Mouse (Mus musculus) CD8-positive naive resting alpha-beta T cell, adult 57 days (primary cell): ENCODE measurements around the gene Gnb3. TPM values are rescaled to one million over a fixed set of nuclear protein-coding genes. Genes with fewer than 3 reads are reported as not detected.

ENCODE experiments used
- total RNA-seq: library from RNA; stranded (reverse); gene quantifications from one replicate; pipeline ENCODE4 v1.2.4, GENCODE M21; 2023

The Gnb3 gene
- not detected for total RNA-seq

DNA sequence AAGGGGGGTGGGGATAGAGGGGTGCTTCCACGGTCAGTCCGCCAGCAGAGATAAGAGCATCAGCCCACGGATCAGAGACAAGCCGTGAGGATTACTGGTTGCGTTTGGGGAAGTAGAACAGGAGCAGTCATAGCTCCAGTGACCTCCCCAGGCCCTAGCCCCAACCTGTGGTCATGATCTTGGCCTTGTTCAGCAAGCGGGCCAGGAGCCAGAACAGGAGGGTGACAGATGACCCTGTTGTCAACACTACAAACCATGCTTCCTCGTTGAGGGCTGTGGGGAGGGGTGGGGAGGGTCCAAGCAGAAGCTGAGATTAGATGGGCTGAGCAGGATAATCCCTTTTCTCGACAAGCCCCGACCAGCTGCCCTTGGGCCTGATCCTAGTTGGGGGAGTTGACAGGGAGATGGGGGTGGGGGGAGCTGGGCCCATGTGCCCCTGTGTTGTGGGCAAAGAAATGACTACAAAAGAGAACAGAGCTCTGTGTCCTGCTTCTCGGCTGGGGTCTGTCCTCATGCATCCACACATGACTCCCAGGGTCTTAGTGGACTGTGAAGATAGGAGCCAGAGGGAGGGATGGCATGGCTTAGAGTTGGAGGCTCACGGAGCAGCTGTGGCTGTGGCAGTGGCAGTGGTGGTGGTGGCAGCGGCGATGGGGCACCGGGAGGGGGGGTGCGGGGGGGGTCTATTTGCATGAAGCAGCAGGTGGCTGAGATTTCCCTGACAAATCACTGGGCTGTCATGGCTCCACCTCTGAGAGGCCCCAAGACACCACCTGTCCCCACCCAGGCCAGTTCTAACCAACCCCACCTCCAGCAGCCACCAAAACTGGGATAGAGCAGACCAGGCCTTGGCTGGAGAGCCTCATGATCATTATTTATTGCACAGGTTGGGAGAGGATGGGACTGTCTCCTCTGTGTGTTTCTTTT is at the start of gene Gnb3:
TSS of gene Gnb3 (minus strand) at position 35 of the 927 bp plus-strand sequence.

DNA sequence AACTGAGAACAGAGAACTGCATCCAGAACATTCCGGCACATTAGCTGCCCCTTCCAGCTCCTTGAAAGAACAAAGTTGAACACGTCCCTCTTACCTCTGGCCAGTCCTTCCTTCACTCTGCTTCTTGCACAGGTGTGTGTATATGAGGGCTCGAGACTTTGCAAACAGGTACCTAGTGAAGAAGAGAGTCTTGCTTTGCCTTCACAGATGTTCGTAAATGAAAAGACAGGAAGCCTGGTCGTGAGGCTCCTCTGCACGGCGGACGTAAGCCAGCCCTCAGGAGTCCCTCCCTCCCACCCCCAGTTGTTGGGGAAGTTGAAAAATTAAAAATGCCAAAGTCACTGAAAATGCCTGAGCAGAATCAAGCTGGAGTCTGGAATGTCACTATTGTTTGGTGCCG is 47.9 kb upstream of the Gnb3 start, which contains the start of gene Cd4:
TSS of gene Cd4 (minus strand) at position 236 of the 400 bp plus-strand sequence.

DNA sequence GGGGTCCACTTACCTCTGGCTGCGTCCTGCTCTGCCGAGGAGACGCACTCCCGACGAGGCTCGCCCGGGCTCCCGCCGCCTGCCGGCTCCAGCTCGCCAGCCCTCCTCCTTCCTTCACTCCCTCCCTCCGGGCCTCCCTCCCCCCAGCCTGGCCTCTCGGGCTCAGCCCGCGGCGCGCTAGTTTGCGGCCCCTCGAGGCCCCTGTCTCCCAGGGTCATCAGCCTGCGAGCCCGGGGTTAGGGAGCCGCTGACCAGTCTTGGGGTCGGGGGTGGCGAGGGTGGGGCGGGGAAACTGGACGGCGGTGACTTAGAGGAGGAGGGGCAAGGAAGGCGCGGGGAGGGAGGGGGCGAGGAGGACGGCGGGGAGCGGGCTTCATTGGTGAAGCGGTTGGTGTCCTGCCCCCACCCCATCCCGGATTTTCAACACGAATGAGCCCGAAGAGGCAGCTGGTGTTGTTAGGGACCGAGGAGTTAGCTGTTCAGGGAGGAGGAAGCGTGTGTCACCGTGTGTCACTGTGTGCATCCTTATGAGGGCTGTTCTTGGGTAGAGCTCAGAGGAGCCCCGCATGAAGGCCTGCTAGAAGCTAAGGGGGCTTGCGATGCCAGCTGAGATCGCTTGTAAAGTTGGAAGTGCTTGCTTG is 23.7 kb upstream of the Gnb3 start, which contains the start of gene Gpr162:
TSS of gene Gpr162 (minus strand) at position 326 of the 641 bp plus-strand sequence.

GRCm38 (mm10) chr6:124856916-124857839 is 17.1 kb upstream of the Gnb3 start, which contains the start of gene P3h3:
TSS of gene P3h3 (minus strand) at chr6:124857752.

DNA sequence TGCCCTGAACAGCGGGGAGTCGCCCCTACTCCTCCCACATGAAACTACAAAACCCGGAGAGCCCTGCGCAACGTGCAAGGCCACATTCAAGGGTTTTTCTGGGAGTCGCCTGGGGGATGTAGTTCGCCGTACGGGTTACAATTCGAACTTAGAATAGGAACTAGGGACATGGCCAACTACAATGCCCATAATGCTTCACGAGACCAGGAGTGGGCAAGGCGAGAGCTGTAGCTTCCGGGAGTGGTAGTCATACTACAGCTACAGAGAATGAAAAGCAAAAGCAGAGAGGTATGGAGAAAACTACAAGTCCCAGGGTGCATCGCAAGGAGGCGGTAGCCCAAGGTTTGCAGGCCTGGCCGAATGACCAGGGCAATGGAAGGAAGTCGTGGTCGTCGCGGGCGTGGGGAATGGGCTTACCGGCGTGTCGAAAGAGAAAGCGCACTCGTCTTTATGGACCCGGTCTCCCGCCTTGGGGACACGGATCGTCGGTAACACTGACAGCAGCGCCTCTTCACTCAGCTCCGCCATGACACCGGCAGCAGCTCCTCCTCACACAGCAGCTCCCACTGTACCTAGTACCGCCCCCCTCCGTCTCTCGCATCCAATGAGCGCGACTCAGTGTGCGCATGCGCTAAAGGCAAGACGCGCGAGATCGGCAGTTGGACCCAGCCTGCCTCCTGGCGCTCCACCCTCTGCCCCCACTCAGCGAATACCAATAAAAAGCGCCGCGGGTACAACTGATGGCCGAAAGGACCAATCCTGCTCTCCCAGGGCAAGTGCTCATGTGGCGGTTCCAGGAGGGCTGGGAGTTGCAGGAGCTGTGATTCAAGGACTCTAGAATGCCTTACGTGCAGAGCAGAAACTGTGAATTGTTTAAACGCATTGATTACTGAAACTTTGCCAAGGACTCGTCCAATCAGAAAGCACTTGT is 10.9 kb downstream of the Gnb3 start, which contains the start of the genes Usp5 and Cdca3:
TSS of gene Usp5 (minus strand) at position 617 of the 931 bp plus-strand sequence.
TSS of gene Cdca3 (plus strand) at position 680 of the 931 bp plus-strand sequence.

GRCm38 (mm10) chr6:124813933-124814332 is 26.1 kb downstream of the Gnb3 start, which contains the start of gene Tpi1:
TSS of gene Tpi1 (minus strand) at chr6:124814296.

DNA sequence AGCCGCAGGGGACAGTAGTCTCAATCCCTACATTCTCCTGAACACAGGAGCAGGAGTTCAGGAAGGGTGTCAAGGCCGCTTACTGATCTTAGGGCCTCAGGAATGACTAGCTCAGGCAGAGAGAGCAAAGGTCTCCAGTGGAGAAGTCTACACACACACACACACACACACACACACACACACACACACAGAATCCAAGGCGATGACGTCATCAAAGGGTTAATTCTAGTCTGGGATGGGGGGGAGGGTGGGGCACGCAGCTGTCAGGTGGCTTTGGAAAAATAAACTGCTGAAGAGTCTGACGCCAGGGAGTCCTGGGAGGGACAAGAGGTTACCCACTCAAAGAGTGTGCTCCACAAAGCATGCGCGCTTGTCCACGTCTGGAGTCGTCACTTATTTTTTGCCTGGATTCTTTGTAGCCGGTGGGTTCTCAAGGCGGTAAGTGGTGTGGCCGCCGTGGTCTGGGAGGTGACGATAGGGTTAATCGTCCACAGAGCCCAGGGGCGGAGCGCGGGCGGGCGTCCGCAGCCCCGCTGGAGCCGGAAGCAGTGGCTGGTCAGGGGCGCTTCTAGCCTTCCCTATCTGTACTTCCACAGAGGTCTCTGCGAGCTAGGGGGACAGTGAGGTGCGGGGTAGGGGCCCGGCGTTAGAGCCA is 31.6 kb downstream of the Gnb3 start, which contains the start of gene Spsb2:
TSS of gene Spsb2 (plus strand) at position 304 of the 655 bp plus-strand sequence.

Other genes with a start within 250 kb of the Gnb3 start
- gene C1s2, start 204.2 kb downstream of the Gnb3 start, total RNA-seq, result not detected
- gene Lpcat3, start 177.2 kb downstream of the Gnb3 start, total RNA-seq, result 56.7 TPM
- 154 TPM for gene Emg1, start 128.1 kb downstream of the Gnb3 start, total RNA-seq
- 159 TPM for gene Phb2, start 127.9 kb downstream of the Gnb3 start, total RNA-seq
- gene Ptpn6, start 101.6 kb downstream of the Gnb3 start, total RNA-seq, result 191 TPM
- 226 TPM for gene Grcc10, start 98.9 kb downstream of the Gnb3 start, total RNA-seq
- gene Gm45234, start 84.3 kb downstream of the Gnb3 start, total RNA-seq, result 3.8 TPM
- 107 TPM for gene Atn1, start 83.8 kb downstream of the Gnb3 start, total RNA-seq
- gene Eno2, start 70.6 kb downstream of the Gnb3 start, total RNA-seq, result 1.4 TPM
- gene Lrrc23, start 60.5 kb downstream of the Gnb3 start, total RNA-seq, result 10.1 TPM
- 3.6 TPM for gene Spsb2, start 31.6 kb downstream of the Gnb3 start, total RNA-seq
- gene Tpi1, start 26.0 kb downstream of the Gnb3 start, total RNA-seq, result 26.1 TPM
- 79.3 TPM for gene Usp5, start 10.8 kb downstream of the Gnb3 start, total RNA-seq
- 2.0 TPM for gene Cdca3, start 10.7 kb downstream of the Gnb3 start, total RNA-seq
- not detected for gene P3h3, start 17.5 kb upstream of the Gnb3 start, total RNA-seq
- gene Gpr162, start 23.7 kb upstream of the Gnb3 start, total RNA-seq, result not detected
- gene Cd4, start 47.9 kb upstream of the Gnb3 start, total RNA-seq, result 9.1 TPM
- 0.83 TPM for gene Lag3, start 71.4 kb upstream of the Gnb3 start, total RNA-seq
- gene Ptms, start 79.8 kb upstream of the Gnb3 start, total RNA-seq, result 25.0 TPM
- 77.4 TPM for gene Mlf2, start 91.1 kb upstream of the Gnb3 start, total RNA-seq
- gene Cops7a, start 125.3 kb upstream of the Gnb3 start, total RNA-seq, result 33.3 TPM
- gene Pianp, start 156.4 kb upstream of the Gnb3 start, total RNA-seq, result 0.21 TPM
- 68.9 TPM for gene Zfp384, start 168.9 kb upstream of the Gnb3 start, total RNA-seq
- 83.2 TPM for gene Ing4, start 199.5 kb upstream of the Gnb3 start, total RNA-seq
- gene Acrbp, start 209.4 kb upstream of the Gnb3 start, total RNA-seq, result 15.9 TPM
- gene Lpar5, start 227.6 kb upstream of the Gnb3 start, total RNA-seq, result 17.4 TPM